Mouse (Mus musculus) heart, embryonic 15.5 days (tissue): ENCODE data around the gene Nfia. TPM values are rescaled to one million over a fixed set of nuclear protein-coding genes. Genes with fewer than 3 reads are reported as not detected.

Experiments
- ATAC-seq: fragments of 200-750 bp; cut with Nextera tagmentation; replicated peaks from 2 replicates; pipeline ENCODE4 v1.8.0; 2017; ENCODE audit warnings: low read depth, moderate TSS enrichment; ENCODE audit not compliant: insufficient number of reproducible peaks, insufficient read depth, low FRiP score
- H3K27ac ChIP-seq: fragments of 300-500 bp; sonication (generic); 2 replicates; pipeline ENCODE4 v1.5.1; 2015; ENCODE audit warnings: mild to moderate bottlenecking, inconsistent platforms
- H3K27me3 ChIP-seq: fragments of 300-500 bp; sonication (generic); 2 replicates; pipeline ENCODE4 v1.6.1; 2015; ENCODE audit warnings: inconsistent platforms
- H3K36me3 ChIP-seq: fragments of 300-500 bp; sonication (generic); 2 replicates; pipeline ENCODE4 v1.6.1; 2015; ENCODE audit warnings: mild to moderate bottlenecking, inconsistent platforms
- H3K4me1 ChIP-seq: fragments of 300-500 bp; sonication (generic); replicated peaks from 2 replicates; pipeline ENCODE4 v1.6.1; 2015; ENCODE audit warnings: inconsistent platforms
- H3K4me2 ChIP-seq: fragments of 300-500 bp; sonication (generic); 2 replicates; pipeline ENCODE4 v1.6.1; 2015; ENCODE audit warnings: inconsistent platforms, mild to moderate bottlenecking, moderate library complexity
- H3K4me3 ChIP-seq: fragments of 300-500 bp; sonication (generic); 2 replicates; pipeline ENCODE4 v1.5.1; 2015; ENCODE audit warnings: mild to moderate bottlenecking, inconsistent platforms
- H3K9ac ChIP-seq: fragments of 300-500 bp; sonication (generic); 2 replicates; pipeline ENCODE4 v1.6.1; 2015; ENCODE audit warnings: mild to moderate bottlenecking, inconsistent platforms
- H3K9me3 ChIP-seq: fragments of 300-500 bp; sonication (generic); replicated peaks from 2 replicates; pipeline ENCODE4 v1.6.1; 2016; ENCODE audit warnings: inconsistent platforms
- WGBS: fragments of 180-500 bp; shearing (Covaris S2); methylation state at CpG from one replicate; pipeline ENCODE4 v1.1.7; 2015; ENCODE audit warnings: mixed read lengths; 5-methylcytosine and 5-hydroxymethylcytosine counted together
- polyA plus RNA-seq: library from polyadenylated mRNA; unstranded; fragments of >200 nt; fragmentation: Nextera tagmentation; extraction: Ambion mirVana; gene quantifications from 2 replicates; pipeline ENCODE4 v1.2.1, GENCODE M21; 2015

The Nfia gene
- polyA plus RNA-seq, 1 experiment from 2014 or later, result 47.9 TPM

- Histone ChIP-seq H3K4me2 (no peak overlapping the region), H3K27ac (peak overlapping the region; percentile 34; the same call in 1 of the 2 replicates), H3K4me1 (peaks cover 38% of the 10 kb centered on the region), H3K27me3 (no peaks in the 10 kb centered on the region), H3K9me3 (no peaks in the 10 kb centered on the region), H3K4me3 (no peak overlapping the region), H3K36me3 (no peaks in the 10 kb centered on the region), H3K9ac (no peak overlapping the region)
- 60% methylated on average over 3 of the region's 3 CpGs for WGBS
- ATAC-seq, result no peak
These were observed 164.4 kb downstream of the Nfia start for GRCm38 (mm10) chr4:97936912-97937311.

GRCm38 (mm10) chr4:97939492-97939891, 167.0 kb downstream of the Nfia start:
- 35% methylated on average over 4 of the region's 4 CpGs for WGBS
- Histone ChIP-seq H3K27me3 (no peaks in the 10 kb centered on the region), H3K9ac (no peak overlapping the region), H3K4me2 (no peak overlapping the region), H3K27ac (peak overlapping the region; percentile 73), H3K9me3 (no peaks in the 10 kb centered on the region), H3K36me3 (no peaks in the 10 kb centered on the region), H3K4me3 (no peak overlapping the region), H3K4me1 (peaks cover 32% of the 10 kb centered on the region)
- ATAC-seq, result 0 out of 2 replicates have a peak, but pooled peaks have one; percentile 22

- Histone ChIP-seq H3K4me2 (no peak overlapping the region), H3K4me1 (peaks cover 35% of the 10 kb centered on the region), H3K9ac (no peak overlapping the region), H3K4me3 (no peak overlapping the region), H3K36me3 (no peaks in the 10 kb centered on the region), H3K27me3 (no peaks in the 10 kb centered on the region), H3K27ac (peak overlapping the region; percentile 73), H3K9me3 (no peaks in the 10 kb centered on the region)
- no peak for ATAC-seq
- WGBS, result 61% methylated on average over 4 of the region's 4 CpGs
These were observed 167.5 kb downstream of the Nfia start for GRCm38 (mm10) chr4:97939920-97940520.

GRCm38 (mm10) chr4:97941616-97942015, 169.1 kb downstream of the Nfia start:
- peaks cover 29% of the 10 kb centered on the region for H3K4me1 ChIP-seq
- ATAC-seq, result no peak
- H3K36me3 ChIP-seq, result no peaks in the 10 kb centered on the region
- H3K27me3 ChIP-seq, result no peaks in the 10 kb centered on the region
- H3K9me3 ChIP-seq, result no peaks in the 10 kb centered on the region
- no peak overlapping the region for H3K27ac ChIP-seq
- no peak overlapping the region for H3K4me2 ChIP-seq
- 79% methylated on average over 8 of the region's 8 CpGs for WGBS
- no peak overlapping the region for H3K9ac ChIP-seq
- no peak overlapping the region for H3K4me3 ChIP-seq

- 54% methylated on average over 2 of the region's 2 CpGs for WGBS
- no peak overlapping the region for H3K9ac ChIP-seq
- no peak overlapping the region for H3K27ac ChIP-seq
- no peak for ATAC-seq
- H3K4me2 ChIP-seq, result no peak overlapping the region
- H3K27me3 ChIP-seq, result no peaks in the 10 kb centered on the region
- no peaks in the 10 kb centered on the region for H3K36me3 ChIP-seq
- no peak overlapping the region for H3K4me3 ChIP-seq
- no peaks in the 10 kb centered on the region for H3K9me3 ChIP-seq
- peaks cover 26% of the 10 kb centered on the region for H3K4me1 ChIP-seq
These were observed 171.8 kb downstream of the Nfia start for GRCm38 (mm10) chr4:97944309-97944708.

GRCm38 (mm10) chr4:97947484-97947883, 174.9 kb downstream of the Nfia start:
- 90% methylated on average over 5 of the region's 5 CpGs for WGBS
- no peak overlapping the region for H3K9ac ChIP-seq

GRCm38 (mm10) chr4:97948250-97948649, 175.7 kb downstream of the Nfia start:
- no peak overlapping the region for H3K27ac ChIP-seq
- no peak overlapping the region for H3K4me3 ChIP-seq
- 67% methylated on average over 8 of the region's 8 CpGs for WGBS
- H3K9me3 ChIP-seq, result no peaks in the 10 kb centered on the region
- H3K4me2 ChIP-seq, result no peak overlapping the region
- H3K4me1 ChIP-seq, result peaks cover 24% of the 10 kb centered on the region
- no peak overlapping the region for H3K9ac ChIP-seq
- H3K27me3 ChIP-seq, result no peaks in the 10 kb centered on the region
- ATAC-seq, result no peak
- H3K36me3 ChIP-seq, result no peaks in the 10 kb centered on the region

More at GRCm38 (mm10) chr4:97947484-97947883, 174.9 kb downstream of the Nfia start:
- no peaks in the 10 kb centered on the region for H3K9me3 ChIP-seq
- no peaks in the 10 kb centered on the region for H3K27me3 ChIP-seq
- no peak overlapping the region for H3K27ac ChIP-seq
- H3K4me2 ChIP-seq, result no peak overlapping the region
- no peak for ATAC-seq
- peaks cover 22% of the 10 kb centered on the region for H3K4me1 ChIP-seq
- no peaks in the 10 kb centered on the region for H3K36me3 ChIP-seq
- H3K4me3 ChIP-seq, result no peak overlapping the region

GRCm38 (mm10) chr4:97950341-97951071, 178.0 kb downstream of the Nfia start:
- H3K27me3 ChIP-seq, result no peaks in the 10 kb centered on the region
- H3K4me2 ChIP-seq, result no peak overlapping the region
- WGBS, result 72% methylated on average over 10 of the region's 10 CpGs
- peaks cover 24% of the 10 kb centered on the region for H3K4me1 ChIP-seq
- no peak overlapping the region for H3K4me3 ChIP-seq
- no peaks in the 10 kb centered on the region for H3K9me3 ChIP-seq
- H3K36me3 ChIP-seq, result no peaks in the 10 kb centered on the region
- no peak for ATAC-seq
- no peak overlapping the region for H3K27ac ChIP-seq
- H3K9ac ChIP-seq, result no peak overlapping the region

GRCm38 (mm10) chr4:97953886-97954285, 181.4 kb downstream of the Nfia start:
- H3K27me3 ChIP-seq, result no peaks in the 10 kb centered on the region
- no peak overlapping the region for H3K4me3 ChIP-seq
- no peak for ATAC-seq
- H3K9ac ChIP-seq, result no peak overlapping the region
- H3K4me2 ChIP-seq, result no peak overlapping the region
- 69% methylated on average over 11 of the region's 11 CpGs for WGBS
- H3K36me3 ChIP-seq, result peaks cover 7% of the 10 kb centered on the region; the same call in 1 of the 2 replicates
- H3K9me3 ChIP-seq, result no peaks in the 10 kb centered on the region
- H3K4me1 ChIP-seq, result peaks cover 16% of the 10 kb centered on the region
- H3K27ac ChIP-seq, result no peak overlapping the region

GRCm38 (mm10) chr4:97958121-97958520, 185.6 kb downstream of the Nfia start:
- H3K27me3 ChIP-seq, result no peaks in the 10 kb centered on the region
- H3K4me1 ChIP-seq, result peaks cover 9% of the 10 kb centered on the region
- no peaks in the 10 kb centered on the region for H3K9me3 ChIP-seq
- H3K27ac ChIP-seq, result no peak overlapping the region
- H3K4me2 ChIP-seq, result no peak overlapping the region
- peaks cover 7% of the 10 kb centered on the region; the same call in 1 of the 2 replicates for H3K36me3 ChIP-seq
- H3K9ac ChIP-seq, result no peak overlapping the region
- ATAC-seq, result no peak
- WGBS, result 82% methylated on average over 5 of the region's 5 CpGs
- H3K4me3 ChIP-seq, result no peak overlapping the region

- no peaks in the 10 kb centered on the region for H3K27me3 ChIP-seq
- H3K9ac ChIP-seq, result no peak overlapping the region
- peak overlapping the region; percentile 24; the same call in 1 of the 2 replicates for H3K27ac ChIP-seq
- H3K4me1 ChIP-seq, result peaks cover 24% of the 10 kb centered on the region
- ATAC-seq, result no peak
- H3K4me3 ChIP-seq, result no peak overlapping the region
- no peak overlapping the region for H3K4me2 ChIP-seq
- 77% methylated on average over 7 of the region's 7 CpGs for WGBS
- H3K9me3 ChIP-seq, result no peaks in the 10 kb centered on the region
- H3K36me3 ChIP-seq, result no peaks in the 10 kb centered on the region
These were observed 190.3 kb downstream of the Nfia start for GRCm38 (mm10) chr4:97962856-97963255.

- Histone ChIP-seq H3K9me3 (no peaks in the 10 kb centered on the region), H3K4me2 (no peak overlapping the region), H3K27ac (no peak overlapping the region), H3K9ac (no peak overlapping the region), H3K4me3 (no peak overlapping the region), H3K4me1 (peaks cover 26% of the 10 kb centered on the region), H3K27me3 (no peaks in the 10 kb centered on the region), H3K36me3 (no peaks in the 10 kb centered on the region)
- 37% methylated on average over 1 of the region's 1 CpGs for WGBS
- no peak for ATAC-seq
These were observed 191.4 kb downstream of the Nfia start for GRCm38 (mm10) chr4:97963951-97964350.
